Mouse (Mus musculus): ENCODE measurements around the gene Lrrc40. TPM values are rescaled to one million over a fixed set of nuclear protein-coding genes. Genes with fewer than 3 reads are reported as not detected.

Lrrc40 gene
- total and polyA plus RNA-seq, 3 experiments, result 61.3 to 232 (median 144) TPM

DNA sequence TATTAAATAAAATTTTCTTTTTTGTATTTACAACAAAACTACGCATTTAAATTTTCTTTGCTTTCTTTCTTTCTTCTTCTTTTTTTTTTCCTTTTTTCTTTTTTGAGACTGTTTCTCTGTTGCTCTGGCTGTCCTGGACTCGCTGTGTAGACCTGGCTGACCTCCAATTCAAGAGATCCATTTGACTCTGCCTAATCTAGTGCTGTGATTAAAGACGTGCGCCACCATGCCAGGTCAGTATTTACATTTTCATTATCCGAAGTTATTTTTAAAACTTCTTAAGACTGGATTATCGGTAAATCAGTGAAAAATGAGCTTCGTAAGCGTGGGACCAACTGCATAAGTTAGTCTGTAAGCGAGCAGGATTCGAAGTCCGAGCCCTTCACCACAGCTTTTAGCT lies 596 bp upstream of the Lrrc40 start:
- TF ChIP-seq CHD1 (IDR thresholded peaks at IDR 0.05; ENCODE audit: low read depth, low read length) (peak; percentile 93), MAFK (IDR thresholded peaks at IDR 0.05; ENCODE audit: insufficient replicate concordance, low read length) (no peak)
- Histone ChIP-seq H3K4me1 (ENCODE audit: control insufficient read depth in 1 of 2, insufficient read depth in 2 of 2) (peaks cover 4 to 68% of the 10 kb centered on the region in 2 experiments), H3K36me3 (replicated peaks in 1 of 2; ENCODE audit: control insufficient read depth in 1 of 2, insufficient read depth in 1 of 2, low read length in 1 of 2) (peaks cover 0 to 24% of the 10 kb centered on the region in 2 experiments), H3K4me3 (replicated peaks in 1 of 3; ENCODE audit: low read depth in 2 of 3, low read length in 2 of 3, poor library complexity in 1 of 3) (peak overlapping the region; percentile 78 to 96 (median 87)), H3K9ac (ENCODE audit: insufficient read depth, low read depth) (peak overlapping the region; percentile 84), H3K4me2 (ENCODE audit: insufficient read depth, low read depth, poor library complexity, severe bottlenecking) (peak overlapping the region; percentile 93), H3K9me3 (replicated peaks; ENCODE audit: low read length) (no peaks in the 10 kb centered on the region), H3K27me3 (replicated peaks) (no peaks in the 10 kb centered on the region), H3K79me2 (replicated peaks; ENCODE audit: control insufficient read depth, extremely low read depth, insufficient read depth, poor library complexity, severe bottlenecking) (peaks cover 83% of the 10 kb centered on the region), H3K27ac (ENCODE audit: insufficient read depth, low read depth) (peak overlapping the region; percentile 81)
- dilution Hi-C loops (cut with MboI; ENCODE audit: extremely low pct_ligation_motif_present, extremely low pct_unique_long_range_greater_than_20kb, low sequenced_read_pairs), result no loop called here
- in situ Hi-C loops (cut with MboI; ENCODE audit: low pct_ligation_motif_present, low pct_unique_long_range_greater_than_20kb, low sequenced_read_pairs), result no loop called here
- DNase-seq (ENCODE audit: extremely low read depth), result no peak

GRCm38 (mm10) chr3:158038106-158038505 lies 1.6 kb downstream of the Lrrc40 start:
- in situ Hi-C loops (cut with MboI; ENCODE audit: low pct_ligation_motif_present, low pct_unique_long_range_greater_than_20kb, low sequenced_read_pairs) (no loop called here), dilution Hi-C loops (cut with MboI; ENCODE audit: extremely low pct_ligation_motif_present, extremely low pct_unique_long_range_greater_than_20kb, low sequenced_read_pairs) (no loop called here)
- Histone ChIP-seq H3K27me3 (replicated peaks) (no peaks in the 10 kb centered on the region), H3K9ac (ENCODE audit: insufficient read depth, low read depth) (peak overlapping the region; percentile 84; the same call in 1 of the 2 replicates), H3K9me3 (replicated peaks; ENCODE audit: low read length) (no peaks in the 10 kb centered on the region), H3K4me2 (ENCODE audit: insufficient read depth, low read depth, poor library complexity, severe bottlenecking) (peak overlapping the region; percentile 96; the same call in 1 of the 2 replicates), H3K4me1 (ENCODE audit: control insufficient read depth in 1 of 2, insufficient read depth in 2 of 2) (peaks cover 4 to 64% of the 10 kb centered on the region in 2 experiments), H3K27ac (ENCODE audit: insufficient read depth, low read depth) (no peak overlapping the region), H3K36me3 (replicated peaks in 1 of 2; ENCODE audit: control insufficient read depth in 1 of 2, insufficient read depth in 1 of 2, low read length in 1 of 2) (peaks cover 0 to 41% of the 10 kb centered on the region in 2 experiments), H3K79me2 (replicated peaks; ENCODE audit: control insufficient read depth, extremely low read depth, insufficient read depth, poor library complexity, severe bottlenecking) (peaks cover 76% of the 10 kb centered on the region), H3K4me3 (replicated peaks in 1 of 3; ENCODE audit: low read depth in 2 of 3, low read length in 2 of 3, poor library complexity in 1 of 3) (peak overlapping the region in 1 of 3 experiments; percentile 78)
- no peak for DNase-seq (ENCODE audit: extremely low read depth)
- TF ChIP-seq CTCF (conservative IDR thresholded peaks at IDR 0.05 in 1 of 2, IDR thresholded peaks at IDR 0.05 in 1 of 2; ENCODE audit: low read depth in 2 of 2, low read length in 2 of 2) (no peak), SIN3A (IDR thresholded peaks at IDR 0.05; ENCODE audit: low read length) (0 out of 2 replicates have a peak, but pooled peaks have one; percentile 29), MYC (IDR thresholded peaks at IDR 0.05; ENCODE audit: low read depth, low read length) (no peak), JUN (IDR thresholded peaks at IDR 0.05; ENCODE audit: insufficient read depth, low read depth, low read length) (no peak), MXI1 (IDR thresholded peaks at IDR 0.05; ENCODE audit: low read depth, low read length) (no peak), MAFK (IDR thresholded peaks at IDR 0.05; ENCODE audit: insufficient replicate concordance, low read length) (no peak), NELFE (IDR thresholded peaks at IDR 0.05; ENCODE audit: low read depth, low read length) (no peak), HCFC1 (IDR thresholded peaks at IDR 0.05; ENCODE audit: low read depth, low read length) (no peak), ZNF384 (IDR thresholded peaks at IDR 0.05; ENCODE audit: low read depth, low read length) (peak; percentile 73; the same call in 1 of the 2 replicates), E2F4 (IDR thresholded peaks at IDR 0.05; ENCODE audit: insufficient replicate concordance, low read depth, low read length) (no peak), IRF4 (IDR thresholded peaks at IDR 0.05; ENCODE audit: low read depth, low read length) (no peak), USF2 (conservative IDR thresholded peaks at IDR 0.05; ENCODE audit: low read depth, low read length) (no peak), EP300 (IDR thresholded peaks at IDR 0.05; ENCODE audit: low read length) (no peak), ZKSCAN1 (IDR thresholded peaks at IDR 0.05; ENCODE audit: borderline replicate concordance, low read depth, low read length) (no peak)
